In genomic region chr7:51955424-51956041, GRCm38 (mm10) we compare ENCODE assay signal across 9 mouse cellular contexts. TPM values are rescaled to one million over a fixed set of nuclear protein-coding genes. Genes with fewer than 3 reads are reported as not detected.
DNase-seq lines count a peak whose midpoint lies in the region; ATAC-seq and TF ChIP-seq lines count a peak whose summit lies in the region.
"Had no signal": no experiment of that assay in that cellular context is flagged by ENCODE, and none has a peak within 500 bp of the region (broad histone marks: within the 10 kb centered on the region; RNA-seq: fewer than 3 reads in every experiment).

No protein-coding gene starts in this region.

- peak overlapping the region; percentile 23 for H3K27ac ChIP-seq in embryonic fibroblast, embryonic 13.5 days (ENCODE audit: insufficient read depth, low read length)
- H3K27ac ChIP-seq in intestine, postnatal 0 days (ENCODE audit: low read depth, low read length): no peak overlapping the region

- ATAC-seq in intestine, postnatal 0 days: peak; percentile 89
- ATAC-seq in granulocyte monocyte progenitor cell, adult 5-6 weeks (replicated peaks; ENCODE audit: poor library complexity, severe bottlenecking): no peak

- H3K27me3 ChIP-seq in intestine, postnatal 0 days (replicated peaks; ENCODE audit: control insufficient read depth, insufficient read depth, low read length): no peaks in the 10 kb centered on the region

- no peaks in the 10 kb centered on the region for H3K9me3 ChIP-seq in intestine, postnatal 0 days (ENCODE audit: control insufficient read depth)

- no peak overlapping the region for H3K4me3 ChIP-seq in embryonic fibroblast, embryonic 13.5 days (ENCODE audit: insufficient read depth, low read length)
- no peak overlapping the region for H3K4me3 ChIP-seq in intestine, postnatal 0 days (ENCODE audit: low read depth, low read length)

- peak overlapping the region; percentile 32 for H3K4me2 ChIP-seq in intestine, postnatal 0 days (replicated peaks; ENCODE audit: low read depth)

- no peaks in the 10 kb centered on the region for H3K36me3 ChIP-seq in intestine, postnatal 0 days (ENCODE audit: control insufficient read depth, insufficient read depth)

- no peak overlapping the region for H3K9ac ChIP-seq in intestine, postnatal 0 days (ENCODE audit: low read depth, low read length)

- H3K4me1 ChIP-seq in embryonic fibroblast, embryonic 13.5 days (ENCODE audit: control insufficient read depth, insufficient read depth, low read length): no peaks in the 10 kb centered on the region
- no peaks in the 10 kb centered on the region for H3K4me1 ChIP-seq in intestine, postnatal 0 days (replicated peaks; ENCODE audit: control insufficient read depth, insufficient read depth, low read length)

- TF ChIP-seq CTCF in embryonic fibroblast, embryonic 13.5 days (IDR thresholded peaks at IDR 0.05; ENCODE audit: borderline replicate concordance, insufficient read depth, low read length): no peak
- TF ChIP-seq CTCF in intestine, postnatal 0 days (IDR thresholded peaks at IDR 0.05; ENCODE audit: low read depth): no peak

- peak; percentile 11 to 24 for DNase-seq in kidney, postnatal 4 days
- no peak for DNase-seq in kidney, postnatal 36 days
- DNase-seq in retina, postnatal 1 day: peak; percentile 54
- DNase-seq in MN1 (ENCODE audit: low spot score): no peak
- DNase-seq: heart, postnatal 4 days; lung, adult 2 months had no signal

- WGBS in intestine, postnatal 0 days: 39% methylated on average over 9 of the region's 9 CpGs

- no peak for TF ChIP-seq POLR2A in embryonic fibroblast, embryonic 13.5 days (IDR thresholded peaks at IDR 0.05; ENCODE audit: low read depth, low read length)

RNA-seq across cellular contexts. Expression of gene Svip, which starts 50.3 kb away (rescaled TPM):
- polyA plus RNA-seq in embryonic fibroblast, embryonic 13.5 days (2011; ENCODE audit: insufficient read length, low read depth, missing spikeins): 5.1 and 5.2 TPM in 2 replicates
- polyA plus RNA-seq in intestine, postnatal 0 days (2015; fragmentation: Nextera tagmentation; extraction: Ambion mirVana): 9.7 and 10.8 TPM in 2 replicates
- total RNA-seq in granulocyte monocyte progenitor cell, adult 5-6 weeks (2014; fragmentation: Nextera tagmentation): 57.8 and 65.4 TPM in 2 replicates
- total RNA-seq in granulocyte monocyte progenitor cell, adult 5-6 weeks (2017): 51.1 and 70.3 TPM in 2 replicates

RNA-seq across cellular contexts. Expression of gene 1700015G11Rik, which starts 60.0 kb away (rescaled TPM):
- polyA plus RNA-seq in embryonic fibroblast, embryonic 13.5 days (2011; ENCODE audit: insufficient read length, low read depth, missing spikeins): not detected in 2 replicates
- not detected in 2 replicates for polyA plus RNA-seq in intestine, postnatal 0 days (2015; fragmentation: Nextera tagmentation; extraction: Ambion mirVana)
- total RNA-seq in granulocyte monocyte progenitor cell, adult 5-6 weeks (2014; fragmentation: Nextera tagmentation): not detected in 2 replicates
- total RNA-seq in granulocyte monocyte progenitor cell, adult 5-6 weeks (2017): not detected in 2 replicates
- total RNA-seq: heart, postnatal 4 days had no signal
- polyA plus RNA-seq: lung, adult 2 months had no signal

Comparison
In these comparisons a context has a peak if more than half of its experiments do, and no peak if none do; other contexts are left out.
1. DNase-seq: peak in kidney, postnatal 4 days (2 of 2) and retina, postnatal 1 day (single experiment); none in kidney, postnatal 36 days (0 of 2) and MN1 (single experiment).